Mouse (Mus musculus) embryonic facial prominence, embryonic 12.5 days (tissue): ENCODE measurements around the gene Phc2. TPM values are rescaled to one million over a fixed set of nuclear protein-coding genes. Genes with fewer than 3 reads are reported as not detected.

Source experiments
- ATAC-seq: fragments of 200-750 bp; cut with Nextera tagmentation; 2 replicates; pipeline ENCODE4 v1.8.0; 2017; ENCODE audit not compliant: insufficient number of reproducible peaks, insufficient read depth, low FRiP score, low TSS enrichment
- H3K27ac ChIP-seq: fragments of 300-500 bp; sonication (generic); 2 replicates; pipeline ENCODE4 v1.5.1; 2016; ENCODE audit warnings: mild to moderate bottlenecking
- H3K27me3 ChIP-seq: fragments of 300-500 bp; sonication (generic); 2 replicates; pipeline ENCODE4 v1.6.1; 2016; ENCODE audit warnings: mild to moderate bottlenecking, moderate library complexity
- H3K36me3 ChIP-seq: fragments of 300-500 bp; sonication (generic); 2 replicates; pipeline ENCODE4 v1.6.1; 2016; ENCODE audit warnings: mild to moderate bottlenecking
- H3K4me1 ChIP-seq: fragments of 300-500 bp; sonication (generic); 2 replicates; pipeline ENCODE4 v1.6.1; 2016
- H3K4me2 ChIP-seq: fragments of 300-500 bp; sonication (generic); replicated peaks from 2 replicates; pipeline ENCODE4 v1.6.1; 2016; ENCODE audit warnings: mild to moderate bottlenecking, moderate library complexity
- H3K4me3 ChIP-seq: fragments of 300-500 bp; sonication (generic); 2 replicates; pipeline ENCODE4 v1.5.1; 2016; ENCODE audit warnings: mild to moderate bottlenecking
- H3K9ac ChIP-seq: fragments of 300-500 bp; sonication (generic); 2 replicates; pipeline ENCODE4 v1.6.1; 2016; ENCODE audit warnings: mild to moderate bottlenecking, moderate library complexity
- H3K9me3 ChIP-seq: fragments of 300-500 bp; sonication (generic); 2 replicates; pipeline ENCODE4 v1.6.1; 2016; ENCODE audit warnings: mild to moderate bottlenecking, moderate library complexity
- WGBS: fragments of 180-500 bp; shearing (Covaris S2); methylation state at CpG from one replicate; pipeline ENCODE4 v1.1.7; 2016; 5-methylcytosine and 5-hydroxymethylcytosine counted together
- polyA plus RNA-seq: library from polyadenylated mRNA; unstranded; fragments of >200 nt; fragmentation: Nextera tagmentation; extraction: Ambion mirVana; gene quantifications from 2 replicates; pipeline ENCODE4 v1.2.1, GENCODE M21; 2016

The Phc2 gene
- polyA plus RNA-seq, 1 experiment from 2014 or later, result 82.4 TPM

DNA sequence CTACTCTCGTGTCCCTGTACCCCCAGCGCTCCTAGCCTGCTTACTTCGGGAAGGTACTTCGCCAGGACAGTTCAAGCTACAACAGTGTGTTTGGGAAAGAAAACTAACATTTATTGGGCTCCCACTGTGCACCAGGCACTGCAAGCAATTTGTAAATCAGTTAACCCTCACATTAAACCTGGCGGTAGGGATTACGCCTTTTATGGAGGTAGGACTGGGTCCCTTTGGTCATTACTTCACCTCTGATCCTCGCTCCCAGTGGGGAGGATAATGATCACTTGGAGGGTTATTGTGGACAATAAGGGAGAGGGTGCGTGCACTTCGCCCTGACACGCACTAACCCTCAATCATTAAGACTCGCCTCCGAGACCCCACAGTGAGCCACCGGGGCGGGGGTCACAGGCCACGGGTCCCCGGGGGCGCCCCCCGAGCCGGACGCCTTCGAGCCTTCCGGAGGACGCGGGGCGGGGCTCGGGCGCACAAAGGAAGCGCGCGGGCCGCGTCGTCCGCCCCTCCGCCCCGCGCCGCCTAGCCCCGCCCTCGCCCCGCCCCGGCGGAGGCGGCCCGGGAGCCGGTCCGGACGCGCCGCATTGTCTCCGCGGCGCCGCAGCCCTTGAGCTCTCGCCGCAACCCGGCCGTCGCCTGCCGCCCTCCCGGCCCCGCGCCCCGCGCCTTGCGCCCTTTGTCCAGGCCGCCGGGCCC lies 72.7 kb downstream of the Phc2 start:
- peak; percentile 90 for ATAC-seq
- Histone ChIP-seq H3K9me3 (no peaks in the 10 kb centered on the region), H3K4me3 (peak overlapping the region; percentile 91), H3K27me3 (no peaks in the 10 kb centered on the region), H3K27ac (peak overlapping the region; percentile 96), H3K9ac (peak overlapping the region; percentile 100), H3K4me1 (peaks cover 41% of the 10 kb centered on the region), H3K36me3 (0 out of 2 replicates have a peak, but pooled peaks cover 19% of the 10 kb centered on the region), H3K4me2 (peak overlapping the region; percentile 91)
- WGBS, result 5% methylated on average over 34 of the region's 68 CpGs

DNA sequence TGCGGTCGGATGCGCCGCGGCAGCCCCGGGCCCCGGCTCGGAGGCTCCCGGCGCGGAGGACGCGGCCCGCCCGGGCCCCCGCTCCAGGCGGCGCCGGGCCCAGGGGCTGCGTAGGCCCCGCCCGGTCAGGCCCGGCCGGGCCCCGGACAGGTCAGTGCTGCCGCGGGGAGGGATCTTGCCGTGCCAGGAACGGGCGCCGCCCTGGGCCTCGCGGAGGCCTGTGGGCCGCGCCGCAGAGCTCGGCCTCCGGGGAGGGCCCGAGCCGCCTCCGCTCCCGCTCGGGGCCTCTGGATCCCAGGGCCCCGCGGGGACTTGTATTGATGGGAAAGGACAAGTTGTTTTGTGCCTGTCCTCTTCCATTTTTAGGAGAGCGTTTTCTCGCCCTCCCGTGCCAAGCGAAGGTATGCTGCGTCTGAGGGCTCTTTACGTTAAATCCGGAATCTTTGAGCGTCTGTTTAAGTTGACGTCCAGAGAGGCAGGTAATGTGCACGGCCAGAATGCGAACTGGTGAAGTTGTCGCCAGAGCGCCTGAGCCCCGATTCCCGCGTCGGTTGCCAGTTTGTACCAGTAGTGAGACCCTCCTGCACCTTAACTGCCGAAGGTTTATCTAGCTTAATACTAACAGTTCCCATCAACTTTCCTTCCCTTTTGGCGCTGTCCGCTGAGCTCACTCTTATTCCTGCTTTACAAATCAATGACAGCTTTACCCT lies 73.4 kb downstream of the Phc2 start:
- H3K36me3 ChIP-seq, result 0 out of 2 replicates have a peak, but pooled peaks cover 19% of the 10 kb centered on the region
- peak; percentile 67 for ATAC-seq
- WGBS, result under 1% methylated on average over 63 of the region's 65 CpGs
- H3K9me3 ChIP-seq, result no peaks in the 10 kb centered on the region
- peak overlapping the region; percentile 100 for H3K9ac ChIP-seq
- peak overlapping the region; percentile 91 for H3K4me3 ChIP-seq
- no peaks in the 10 kb centered on the region for H3K27me3 ChIP-seq
- H3K4me1 ChIP-seq, result peaks cover 45% of the 10 kb centered on the region
- peak overlapping the region; percentile 91 for H3K4me2 ChIP-seq
- peak overlapping the region; percentile 96 for H3K27ac ChIP-seq

DNA sequence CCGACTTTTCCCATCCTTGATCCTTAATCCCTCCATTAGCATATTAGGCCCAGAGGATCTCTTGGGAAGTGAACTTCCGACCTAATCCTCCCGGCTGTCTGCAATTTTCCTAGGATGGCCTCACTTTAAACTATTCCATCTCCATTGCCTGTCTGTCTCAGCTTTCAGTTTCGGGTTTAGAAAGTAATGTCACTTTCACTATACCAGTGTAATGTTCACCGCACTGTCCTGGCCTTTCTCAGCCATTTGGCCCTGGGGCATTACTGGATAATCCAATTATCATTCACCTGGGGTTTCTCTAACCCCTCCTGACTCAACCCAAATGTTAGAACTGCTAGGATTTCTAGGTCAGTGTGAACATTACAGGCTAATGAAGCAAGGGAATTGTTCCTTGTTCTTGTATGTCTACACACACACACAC lies 73.9 kb downstream of the Phc2 start:
- no peak for ATAC-seq
- Histone ChIP-seq H3K27me3 (no peaks in the 10 kb centered on the region), H3K27ac (peak overlapping the region; percentile 96), H3K36me3 (0 out of 2 replicates have a peak, but pooled peaks cover 17% of the 10 kb centered on the region), H3K9ac (peak overlapping the region; percentile 100), H3K4me1 (peaks cover 51% of the 10 kb centered on the region), H3K4me2 (peak overlapping the region; percentile 91), H3K4me3 (peak overlapping the region; percentile 91), H3K9me3 (no peaks in the 10 kb centered on the region)
- WGBS, result 1% methylated on average over 5 of the region's 5 CpGs

DNA sequence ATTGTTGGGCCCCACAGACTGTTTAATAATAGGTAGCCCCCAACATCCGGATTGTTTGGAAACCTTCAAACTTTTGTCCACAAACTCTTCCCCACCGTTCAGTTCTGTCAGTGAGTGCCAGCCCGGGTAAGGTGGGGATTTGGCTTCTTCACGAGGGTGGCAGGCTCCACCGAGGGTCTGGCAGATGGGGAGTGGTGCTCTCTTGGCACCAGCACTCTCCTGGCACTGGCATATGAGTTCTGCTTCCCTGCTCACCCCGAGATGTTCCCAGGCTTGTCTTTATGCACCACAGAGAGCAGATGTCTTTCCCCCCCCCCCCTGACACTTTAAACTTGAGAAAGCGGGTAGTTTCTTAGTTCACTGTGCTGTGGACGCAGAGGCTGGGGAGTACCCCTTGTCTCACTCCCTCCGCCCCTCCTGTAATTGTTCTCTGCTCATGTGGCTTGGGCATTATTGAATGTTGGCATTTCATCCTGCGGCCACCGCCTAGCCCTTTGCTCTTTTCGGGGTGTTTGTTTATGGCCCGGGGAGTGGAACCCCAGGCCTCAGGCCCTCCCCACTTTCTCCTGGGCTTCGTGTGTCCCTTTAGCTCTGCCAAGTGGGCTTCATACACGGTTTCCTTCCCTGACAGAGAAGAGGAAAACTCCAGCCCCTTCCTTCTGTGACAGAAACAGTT lies 74.7 kb downstream of the Phc2 start:
- no peaks in the 10 kb centered on the region for H3K27me3 ChIP-seq
- no peaks in the 10 kb centered on the region for H3K9me3 ChIP-seq
- peaks cover 58% of the 10 kb centered on the region for H3K4me1 ChIP-seq
- ATAC-seq, result no peak
- WGBS, result 13% methylated on average over 15 of the region's 15 CpGs
- H3K4me3 ChIP-seq, result peak overlapping the region; percentile 91
- peak overlapping the region; percentile 91 for H3K4me2 ChIP-seq
- H3K9ac ChIP-seq, result peak overlapping the region; percentile 100
- H3K27ac ChIP-seq, result peak overlapping the region; percentile 61
- H3K36me3 ChIP-seq, result 0 out of 2 replicates have a peak, but pooled peaks cover 15% of the 10 kb centered on the region

DNA sequence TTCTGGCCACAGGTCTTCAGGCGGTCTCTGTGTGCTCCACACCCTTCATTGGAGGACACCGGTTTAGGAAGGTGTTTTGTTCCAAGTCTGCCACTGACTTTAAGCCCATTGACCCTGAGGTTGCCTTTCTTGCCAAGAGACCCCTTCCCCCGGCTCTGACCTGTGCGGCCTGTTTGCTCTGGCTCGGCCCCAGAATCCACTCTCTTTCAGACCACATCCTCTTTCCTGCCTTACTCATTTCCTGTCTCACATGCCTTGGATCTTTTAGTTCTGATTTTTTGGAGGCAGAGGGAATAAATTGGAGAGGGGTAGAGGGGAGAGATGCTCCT lies 75.2 kb downstream of the Phc2 start:
- Histone ChIP-seq H3K4me1 (peaks cover 63% of the 10 kb centered on the region), H3K9ac (peak overlapping the region; percentile 100), H3K4me2 (peak overlapping the region; percentile 91), H3K4me3 (peak overlapping the region; percentile 91), H3K27ac (peak overlapping the region; percentile 61), H3K36me3 (0 out of 2 replicates have a peak, but pooled peaks cover 15% of the 10 kb centered on the region), H3K9me3 (no peaks in the 10 kb centered on the region), H3K27me3 (no peaks in the 10 kb centered on the region)
- ATAC-seq, result no peak
- WGBS, result 11% methylated on average over 5 of the region's 5 CpGs

GRCm38 (mm10) chr4:128730271-128730670 lies 75.8 kb downstream of the Phc2 start:
- Histone ChIP-seq H3K36me3 (0 out of 2 replicates have a peak, but pooled peaks cover 15% of the 10 kb centered on the region), H3K9ac (peak overlapping the region; percentile 100; the same call in 1 of the 2 replicates), H3K27ac (no peak overlapping the region; the same call in 1 of the 2 replicates), H3K9me3 (no peaks in the 10 kb centered on the region), H3K4me3 (peak overlapping the region; percentile 91), H3K4me1 (peaks cover 69% of the 10 kb centered on the region), H3K27me3 (no peaks in the 10 kb centered on the region), H3K4me2 (peak overlapping the region; percentile 91)
- 79% methylated on average over 6 of the region's 6 CpGs for WGBS
- ATAC-seq, result no peak

GRCm38 (mm10) chr4:128732794-128733193 lies 78.3 kb downstream of the Phc2 start:
- Histone ChIP-seq H3K36me3 (0 out of 2 replicates have a peak, but pooled peaks cover 15% of the 10 kb centered on the region), H3K4me2 (no peak overlapping the region)
- no peak for ATAC-seq

GRCm38 (mm10) chr4:128733496-128733895 lies 79.0 kb downstream of the Phc2 start:
- no peaks in the 10 kb centered on the region for H3K27me3 ChIP-seq
- H3K27ac ChIP-seq, result peak overlapping the region; percentile 50
- H3K4me1 ChIP-seq, result peaks cover 93% of the 10 kb centered on the region
- H3K9ac ChIP-seq, result peak overlapping the region; percentile 16; the same call in 1 of the 2 replicates
- no peak overlapping the region for H3K4me2 ChIP-seq
- ATAC-seq, result no peak
- 48% methylated on average over 6 of the region's 6 CpGs for WGBS
- 0 out of 2 replicates have a peak, but pooled peaks cover 15% of the 10 kb centered on the region for H3K36me3 ChIP-seq
- no peak overlapping the region for H3K4me3 ChIP-seq
- H3K9me3 ChIP-seq, result no peaks in the 10 kb centered on the region

More at GRCm38 (mm10) chr4:128732794-128733193, 78.3 kb downstream of the Phc2 start:
- WGBS, result 69% methylated on average over 5 of the region's 5 CpGs
- Histone ChIP-seq H3K4me3 (no peak overlapping the region), H3K27me3 (no peaks in the 10 kb centered on the region), H3K9ac (no peak overlapping the region), H3K27ac (no peak overlapping the region), H3K4me1 (peaks cover 86% of the 10 kb centered on the region), H3K9me3 (no peaks in the 10 kb centered on the region)

GRCm38 (mm10) chr4:128734217-128734616 lies 79.7 kb downstream of the Phc2 start:
- Histone ChIP-seq H3K36me3 (0 out of 2 replicates have a peak, but pooled peaks cover 15% of the 10 kb centered on the region), H3K27ac (peak overlapping the region; percentile 50; the same call in 1 of the 2 replicates), H3K9me3 (no peaks in the 10 kb centered on the region), H3K27me3 (no peaks in the 10 kb centered on the region), H3K4me1 (peaks cover 86% of the 10 kb centered on the region), H3K4me2 (no peak overlapping the region; the same call in 1 of the 2 replicates), H3K4me3 (no peak overlapping the region), H3K9ac (peak overlapping the region; percentile 16; the same call in 1 of the 2 replicates)
- 28% methylated on average over 5 of the region's 5 CpGs for WGBS
- ATAC-seq, result no peak

- peaks cover 79% of the 10 kb centered on the region for H3K4me1 ChIP-seq
- H3K9me3 ChIP-seq, result no peaks in the 10 kb centered on the region
- no peak overlapping the region for H3K4me3 ChIP-seq
- no peak for ATAC-seq
- H3K27me3 ChIP-seq, result no peaks in the 10 kb centered on the region
- H3K4me2 ChIP-seq, result no peak overlapping the region
- no peak overlapping the region for H3K9ac ChIP-seq
- WGBS, result 66% methylated on average over 18 of the region's 18 CpGs
- H3K27ac ChIP-seq, result peak overlapping the region; percentile 67
- H3K36me3 ChIP-seq, result 0 out of 2 replicates have a peak, but pooled peaks cover 15% of the 10 kb centered on the region
Measured at GRCm38 (mm10) chr4:128734721-128735671, 80.5 kb downstream of the Phc2 start.
